ENCODE assay signal across 23 mouse cellular contexts in the genomic region with DNA sequence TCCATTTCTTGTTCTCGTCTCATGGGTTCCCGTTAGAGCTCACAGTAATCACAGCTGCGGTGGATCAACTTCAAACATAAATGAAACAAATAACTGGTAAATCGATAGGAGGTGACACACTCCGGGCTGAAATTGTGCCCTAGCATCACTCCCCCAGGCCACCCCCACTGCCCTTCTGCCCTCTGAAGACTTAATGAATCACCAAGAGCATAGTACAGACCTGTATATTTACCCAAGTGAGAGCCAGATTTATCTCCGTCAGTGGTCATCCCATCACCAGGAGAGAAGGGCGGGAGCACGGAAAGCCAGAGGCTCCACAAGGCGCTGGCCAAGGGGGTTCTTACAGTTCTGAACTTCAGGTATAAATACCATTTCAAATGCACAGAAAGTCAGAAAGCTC.
A peak's percentile ranks its signal among the peaks of the same experiment; 100 is the strongest.
DNase-seq lines count a peak whose midpoint lies in the region; ATAC-seq and TF ChIP-seq lines count a peak whose summit lies in the region.
"Had no signal": no experiment of that assay in that cellular context is flagged by ENCODE, and none has a peak within 500 bp of the region (broad histone marks: within the 10 kb centered on the region; RNA-seq: fewer than 3 reads in every experiment).

No protein-coding gene starts in this region.

- no peak overlapping the region for H3K4me3 ChIP-seq in kidney, embryonic 15.5 days (replicated peaks)
- H3K4me3 ChIP-seq in liver, embryonic 14.5 days (ENCODE audit: insufficient read depth in 1 of 2, low read depth in 2 of 2, low read length in 2 of 2) = no peak overlapping the region
- no peak overlapping the region for H3K4me3 ChIP-seq in heart, embryonic 12.5 days
- H3K4me3 ChIP-seq: embryonic facial prominence, embryonic 15.5 days; gastrocnemius, adult 2 months; hindbrain, embryonic 10.5 days; neural tube, embryonic 15.5 days had no signal

- no peaks in the 10 kb centered on the region for H3K27me3 ChIP-seq in kidney, embryonic 15.5 days
- no peaks in the 10 kb centered on the region for H3K27me3 ChIP-seq in liver, embryonic 14.5 days (ENCODE audit: control insufficient read depth, insufficient read depth, low read length)
- H3K27me3 ChIP-seq in heart, embryonic 12.5 days (replicated peaks) = no peaks in the 10 kb centered on the region
- H3K27me3 ChIP-seq: embryonic facial prominence, embryonic 15.5 days; neural tube, embryonic 15.5 days had no signal

- no peak overlapping the region for H3K4me2 ChIP-seq in kidney, embryonic 15.5 days
- no peak overlapping the region for H3K4me2 ChIP-seq in liver, embryonic 14.5 days (ENCODE audit: low read depth)
- no peak overlapping the region for H3K4me2 ChIP-seq in heart, embryonic 12.5 days
- H3K4me2 ChIP-seq: embryonic facial prominence, embryonic 15.5 days; heart, embryonic 11.5 days; neural tube, embryonic 15.5 days had no signal

- no peak overlapping the region for H3K9ac ChIP-seq in kidney, embryonic 15.5 days
- no peak overlapping the region for H3K9ac ChIP-seq in liver, embryonic 14.5 days (replicated peaks)
- H3K9ac ChIP-seq in heart, embryonic 12.5 days = no peak overlapping the region
- H3K9ac ChIP-seq: embryonic facial prominence, embryonic 15.5 days; neural tube, embryonic 15.5 days had no signal

- ATAC-seq in kidney, embryonic 15.5 days (replicated peaks; ENCODE audit: low FRiP score) = peak; percentile 83
- ATAC-seq in liver, embryonic 14.5 days (ENCODE audit: insufficient read depth) = peak; percentile 48; the same call in 1 of the 2 replicates
- ATAC-seq in heart, embryonic 12.5 days (ENCODE audit: insufficient number of reproducible peaks, low FRiP score) = no peak
- ATAC-seq: forebrain, embryonic 14.5 days; hindbrain, embryonic 16.5 days; intestine, embryonic 16.5 days had no signal

- H3K4me1 ChIP-seq in kidney, embryonic 15.5 days = no peaks in the 10 kb centered on the region
- H3K4me1 ChIP-seq in liver, embryonic 14.5 days (replicated peaks; ENCODE audit: control insufficient read depth in 2 of 2, insufficient read depth in 2 of 2, low read length in 1 of 2) = no peaks in the 10 kb centered on the region
- H3K4me1 ChIP-seq in heart, embryonic 12.5 days (replicated peaks) = no peaks in the 10 kb centered on the region
- H3K4me1 ChIP-seq: embryonic facial prominence, embryonic 15.5 days; hindbrain, embryonic 10.5 days had no signal

- no peaks in the 10 kb centered on the region for H3K36me3 ChIP-seq in kidney, embryonic 15.5 days
- no peaks in the 10 kb centered on the region for H3K36me3 ChIP-seq in liver, embryonic 14.5 days (replicated peaks; ENCODE audit: control insufficient read depth, insufficient read depth, low read depth)
- H3K36me3 ChIP-seq in heart, embryonic 12.5 days = no peaks in the 10 kb centered on the region
- H3K36me3 ChIP-seq: embryonic facial prominence, embryonic 15.5 days; hindbrain, embryonic 10.5 days; neural tube, embryonic 15.5 days had no signal

- no peak overlapping the region for H3K27ac ChIP-seq in kidney, embryonic 15.5 days
- H3K27ac ChIP-seq in liver, embryonic 14.5 days = no peak overlapping the region
- H3K27ac ChIP-seq in heart, embryonic 12.5 days (ENCODE audit: poor library complexity, severe bottlenecking) = no peak overlapping the region
- H3K27ac ChIP-seq: embryonic facial prominence, embryonic 15.5 days; gastrocnemius, adult 2 months; hindbrain, embryonic 10.5 days; neural tube, embryonic 15.5 days had no signal

- peak; percentile 8 for DNase-seq in embryo, embryonic 10.5 days (ENCODE audit: low spot score)
- no peak for DNase-seq in embryo, embryonic 10 days (ENCODE audit: low spot score)
- DNase-seq in kidney, postnatal 4 days = peak; percentile 7 to 25
- DNase-seq in liver, embryonic 14.5 days (ENCODE audit: low read depth in 3 of 3, low spot score in 3 of 3) = peak in 1 of 3 experiments; percentile 17
- no peak for DNase-seq in layer of hippocampus, postnatal 36 days
- no peak for DNase-seq in gastrocnemius, postnatal 4 days (ENCODE audit: low spot score in 2 of 2)
- DNase-seq: adrenal gland, postnatal 10 days; cerebellum, adult 18-20 months; cerebellum, postnatal 14 days; embryo, embryonic 11 days; gastrocnemius, adult 2 months; heart, postnatal 10 days; lung, postnatal 4 days; right cerebral cortex, adult 18-20 months had no signal

- TF ChIP-seq CTCF in liver, embryonic 14.5 days (IDR thresholded peaks at IDR 0.05; ENCODE audit: low read depth) = no peak

- WGBS in kidney, embryonic 15.5 days = 37% methylated on average over 9 of the region's 9 CpGs
- 61% methylated on average over 9 of the region's 9 CpGs for WGBS in liver, embryonic 14.5 days (ENCODE audit: insufficient replicate concordance)
- WGBS in heart, embryonic 12.5 days = 84% methylated on average over 9 of the region's 9 CpGs

- TF ChIP-seq EP300 in liver, embryonic 14.5 days (IDR thresholded peaks at IDR 0.05; ENCODE audit: low read depth) = no peak

- H3K9me3 ChIP-seq in kidney, embryonic 15.5 days (replicated peaks) = no peaks in the 10 kb centered on the region
- no peaks in the 10 kb centered on the region for H3K9me3 ChIP-seq in liver, embryonic 14.5 days (ENCODE audit: control insufficient read depth, low read length)
- no peaks in the 10 kb centered on the region for H3K9me3 ChIP-seq in heart, embryonic 12.5 days (replicated peaks)
- H3K9me3 ChIP-seq: embryonic facial prominence, embryonic 15.5 days; hindbrain, embryonic 10.5 days; neural tube, embryonic 15.5 days had no signal

Comparison
In these comparisons a context has a peak if more than half of its experiments do, and no peak if none do; other contexts are left out.
1. DNase-seq: peak in embryo, embryonic 10.5 days (single experiment) and kidney, postnatal 4 days (2 of 2); none in embryo, embryonic 10 days (single experiment), layer of hippocampus, postnatal 36 days (0 of 2) and gastrocnemius, postnatal 4 days (0 of 2).